Mouse (Mus musculus) thymus, postnatal 4 days (tissue): Measurements from ENCODE around the gene Rabgap1.

Experiments
- DNase-seq: peaks from one replicate; pipeline ENCODE4 v3.0.0; 2021

Gene Rabgap1

DNA sequence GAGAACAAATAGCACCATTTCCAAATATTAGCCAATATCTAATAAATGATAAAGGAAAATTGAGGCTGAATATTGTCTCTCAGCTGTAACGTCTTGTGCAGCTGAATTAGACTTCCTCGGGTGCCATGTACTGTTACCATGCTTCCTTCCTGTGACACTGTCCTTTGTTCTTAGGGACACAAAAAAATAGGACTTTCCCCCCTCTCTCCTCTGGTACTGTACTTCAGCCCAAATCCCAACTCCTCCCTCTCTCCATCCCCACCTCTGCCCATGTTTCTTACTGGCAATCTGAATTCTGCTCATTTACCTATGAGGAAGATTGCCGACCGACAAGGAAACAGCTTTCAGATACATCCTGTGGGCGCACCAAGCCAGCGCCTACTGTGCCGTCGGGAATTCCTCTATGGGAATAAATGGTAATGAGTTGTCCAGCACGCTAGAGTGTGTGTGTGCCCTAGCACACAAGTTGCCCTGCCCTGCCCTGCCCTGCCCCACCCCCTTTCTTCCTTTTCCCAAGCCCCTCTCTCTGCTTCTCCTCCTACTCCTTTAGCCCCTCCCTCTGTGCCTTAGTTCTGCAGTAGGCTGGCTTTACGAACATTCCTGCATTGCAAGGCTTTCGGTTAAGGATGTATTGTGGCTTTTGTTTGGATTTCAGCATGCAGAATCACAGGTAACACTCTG is 73.1 kb downstream of the Rabgap1 start, which contains the start of gene Gpr21:
Gene Gpr21, plus strand, starts transcription at position 303 of the 681 bp plus-strand sequence.
- DNase-seq, result no peak

DNA sequence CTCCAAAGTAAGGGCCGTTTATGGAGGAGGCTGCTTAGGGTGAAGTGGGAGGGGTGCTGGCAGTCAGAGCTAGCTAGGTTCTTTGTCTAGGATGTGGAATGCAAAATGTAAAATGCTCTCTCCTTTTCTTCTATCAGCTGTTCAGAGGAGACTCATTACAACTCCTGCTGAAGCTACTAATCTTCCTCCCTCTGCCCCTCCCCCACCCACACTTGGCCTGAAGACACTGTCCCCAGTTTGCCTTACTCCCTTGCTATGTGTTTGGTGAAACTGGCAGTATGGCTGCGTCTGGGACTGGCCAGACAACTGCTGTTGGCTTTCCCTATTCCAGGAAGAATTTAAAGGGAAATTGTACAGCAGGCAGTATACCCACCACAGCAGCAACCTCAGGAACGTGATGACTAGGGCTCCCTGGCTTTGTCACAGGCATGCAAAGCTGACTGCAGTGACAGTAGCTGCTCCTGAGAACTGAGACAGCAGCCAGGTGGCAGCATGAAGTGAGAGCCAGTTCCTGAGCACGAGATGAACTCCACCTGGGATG is 73.9 kb downstream of the Rabgap1 start:
- no peak for DNase-seq

DNA sequence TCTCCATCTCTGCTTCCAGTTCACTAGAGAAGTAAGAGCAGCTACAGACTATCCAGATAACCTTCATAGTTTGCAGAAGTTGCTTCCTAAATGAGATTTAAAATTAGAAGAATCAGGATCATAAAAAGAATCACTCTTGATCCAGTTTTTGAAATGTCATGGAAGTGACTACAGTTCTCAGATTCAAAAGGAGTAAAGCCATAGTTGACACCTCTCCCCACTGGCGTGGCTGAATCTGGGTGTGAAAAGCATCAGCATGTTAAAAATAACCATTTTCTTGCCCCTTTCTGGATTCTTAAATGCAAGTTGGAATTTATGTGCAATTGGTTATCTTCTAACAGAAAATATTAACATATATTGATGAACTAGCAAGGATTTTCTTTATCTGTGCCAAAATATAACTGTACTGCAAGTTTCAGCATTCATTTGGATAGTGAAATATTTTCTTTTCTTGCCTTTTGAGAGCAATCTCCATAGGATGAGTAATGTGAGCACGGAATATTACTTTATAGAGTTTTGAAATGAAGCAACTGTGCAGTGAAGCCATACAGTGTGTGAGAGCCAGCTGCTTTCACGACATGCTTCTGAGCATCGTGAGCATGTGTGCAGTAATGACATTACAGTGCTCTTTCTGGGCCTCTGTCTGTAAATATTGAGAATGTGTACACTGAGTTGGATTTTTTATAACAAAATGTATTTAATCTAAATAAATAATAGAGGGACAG is 75.6 kb downstream of the Rabgap1 start:
- no peak for DNase-seq

DNA sequence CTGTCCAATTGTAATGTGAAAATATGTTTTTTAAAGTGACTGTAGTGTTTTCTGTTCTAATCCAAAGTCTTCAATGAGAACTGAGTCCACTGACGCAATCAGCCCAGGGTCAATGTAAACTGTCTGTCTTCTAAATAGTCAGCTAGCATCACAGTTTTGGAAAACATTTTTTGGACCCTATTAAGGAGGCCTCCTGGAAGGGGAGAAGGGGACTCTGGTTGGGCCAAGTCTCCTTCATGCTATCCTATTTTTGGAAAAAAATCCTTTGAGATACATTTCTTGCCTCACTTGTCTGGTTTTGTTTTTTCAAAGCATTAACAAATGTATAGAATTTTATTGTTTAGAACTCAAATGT is 76.2 kb downstream of the Rabgap1 start:
- DNase-seq, result no peak

DNA sequence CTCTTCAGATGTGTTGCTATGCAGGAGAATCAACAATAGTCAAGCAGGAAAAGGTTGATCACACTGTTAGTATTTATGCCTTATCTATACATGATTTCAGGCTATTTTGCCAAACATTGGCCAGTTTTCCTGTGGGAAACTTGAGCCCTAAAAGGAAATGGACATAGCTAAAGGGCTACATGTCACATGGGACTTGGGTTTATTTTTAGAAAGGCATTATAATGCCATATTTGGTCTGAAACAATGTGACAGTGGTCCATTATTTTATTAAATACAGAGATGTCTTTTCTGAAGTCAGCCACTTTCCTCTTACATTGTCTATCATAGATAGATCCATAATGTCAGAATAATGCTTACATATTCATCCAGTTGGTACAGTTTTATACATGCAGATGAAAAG is 84.5 kb downstream of the Rabgap1 start:
- DNase-seq, result no peak

DNA sequence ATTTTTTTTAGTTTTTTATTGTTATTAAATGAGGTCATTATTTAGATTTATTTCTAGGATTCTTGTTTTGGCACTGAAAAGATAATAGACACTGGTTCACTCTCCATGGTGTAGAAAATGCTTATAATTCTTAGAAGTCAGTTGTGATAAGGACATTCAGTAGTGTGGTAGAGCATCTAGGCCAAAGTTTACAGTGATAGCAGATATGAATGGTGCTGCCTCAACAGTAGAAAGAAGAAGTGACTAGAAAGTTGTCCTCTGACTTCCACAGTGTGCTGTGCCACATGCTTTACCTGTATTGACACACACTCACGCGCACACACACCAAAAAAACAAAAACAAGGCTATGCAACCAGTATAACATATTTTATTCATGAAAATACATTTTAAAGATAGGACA is 86.3 kb downstream of the Rabgap1 start:
- DNase-seq, result no peak

DNA sequence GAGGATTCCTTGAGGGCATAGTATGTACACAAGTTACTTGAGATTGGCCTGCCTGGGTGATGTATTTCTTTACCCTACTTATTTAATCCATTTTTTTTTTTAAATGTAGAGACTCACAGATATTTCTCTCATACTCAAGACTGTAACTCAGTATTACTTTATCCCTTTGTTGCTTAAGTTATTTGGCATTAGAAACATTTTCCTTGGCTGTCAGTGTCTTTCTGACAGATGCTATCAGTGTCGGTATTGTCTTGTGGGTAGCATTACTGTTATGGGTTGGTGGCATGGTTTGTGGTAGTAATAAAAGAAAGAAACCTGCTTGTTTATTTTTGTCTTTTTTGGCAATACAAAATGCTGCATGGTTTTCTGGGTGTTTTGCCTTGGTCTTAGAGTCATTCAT is 87.7 kb downstream of the Rabgap1 start:
- DNase-seq, result no peak

DNA sequence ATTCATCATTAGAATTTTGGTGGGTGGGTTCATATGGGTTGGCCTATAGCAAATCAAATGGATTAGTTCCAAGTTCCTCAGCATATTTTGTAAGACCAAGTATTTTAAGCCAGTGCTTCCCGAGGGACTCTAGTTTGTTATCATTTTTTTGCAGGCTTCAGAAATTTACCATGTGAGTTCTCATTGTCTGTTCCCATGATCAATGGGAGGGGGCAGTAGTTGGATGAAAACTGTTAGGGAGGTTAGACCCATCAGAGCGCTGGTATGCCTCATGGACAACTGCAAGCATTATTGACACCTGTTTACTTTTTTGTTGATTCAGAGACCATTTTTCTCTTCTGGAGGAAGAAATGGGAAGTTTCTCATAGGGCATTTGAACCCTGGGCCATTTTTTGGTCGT is 88.6 kb downstream of the Rabgap1 start:
- DNase-seq, result no peak

DNA sequence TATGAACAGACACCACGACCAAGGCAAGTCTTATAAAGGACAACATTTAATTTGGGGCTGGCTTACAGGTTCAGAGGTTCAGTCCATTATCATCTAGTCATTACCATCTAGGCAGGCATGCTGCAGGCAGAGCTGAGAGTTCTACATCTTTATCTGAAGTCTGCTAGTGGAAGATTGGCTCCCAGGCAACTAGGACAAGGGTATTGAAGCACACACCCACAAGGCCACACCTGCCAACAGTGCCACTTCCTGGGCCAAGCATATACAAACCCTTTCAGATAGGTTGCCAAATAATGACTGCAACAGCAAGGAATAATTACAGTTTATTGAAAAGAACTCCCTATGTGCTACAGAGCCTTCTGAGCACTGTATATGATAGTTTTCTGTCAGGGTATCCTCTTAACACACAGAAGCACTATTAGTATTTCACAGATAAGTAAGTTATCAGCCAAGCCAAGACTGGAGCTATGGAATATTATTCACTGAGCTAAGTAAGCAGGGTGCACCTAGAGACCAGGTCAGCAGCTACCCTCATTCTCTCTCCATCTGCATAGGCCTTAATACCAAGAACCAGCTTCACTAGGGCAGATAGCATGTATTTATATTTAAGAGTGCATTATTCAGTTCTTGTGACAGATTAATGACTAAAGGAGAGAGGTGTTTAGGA is 106.4 kb downstream of the Rabgap1 start:
- no peak for DNase-seq

DNA sequence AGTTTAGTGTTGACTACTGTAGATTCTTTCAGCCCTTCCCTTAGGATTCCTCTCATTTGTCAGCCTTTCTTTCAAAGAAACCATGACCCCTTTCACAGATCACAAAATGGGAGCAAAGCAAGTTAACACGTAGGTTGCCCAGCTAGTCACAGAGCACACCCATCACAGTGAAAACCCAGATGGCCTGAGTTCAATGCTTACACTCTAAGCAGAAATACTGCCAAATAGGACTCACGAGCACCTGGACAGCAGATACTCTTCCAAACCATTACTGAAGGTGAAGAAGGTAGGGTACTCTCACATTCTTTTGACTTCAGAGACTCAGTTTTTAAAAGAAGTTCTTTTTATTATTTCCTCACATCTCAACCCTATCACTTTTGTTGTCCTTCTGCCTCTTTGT is 113.3 kb downstream of the Rabgap1 start:
- no peak for DNase-seq

DNA sequence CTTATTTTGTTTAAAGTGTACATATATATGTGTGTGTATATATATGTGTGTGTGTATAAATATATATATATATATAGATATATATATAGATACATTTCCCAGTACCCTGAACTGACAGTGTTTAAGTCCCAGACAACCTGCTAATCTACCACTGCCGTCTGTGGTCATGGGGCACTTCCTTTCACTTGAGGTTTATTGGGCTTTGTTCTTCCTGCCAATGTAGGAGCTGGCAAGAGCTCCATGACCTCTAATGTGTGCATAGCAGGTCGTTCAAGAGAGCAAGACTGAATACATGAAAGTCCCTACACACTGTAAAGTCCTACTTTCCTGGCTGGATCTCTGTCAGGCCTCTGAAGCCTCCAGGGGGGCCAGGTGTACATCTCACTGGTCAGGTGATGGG is 122.5 kb downstream of the Rabgap1 start:
- peak; percentile 10 for DNase-seq

DNA sequence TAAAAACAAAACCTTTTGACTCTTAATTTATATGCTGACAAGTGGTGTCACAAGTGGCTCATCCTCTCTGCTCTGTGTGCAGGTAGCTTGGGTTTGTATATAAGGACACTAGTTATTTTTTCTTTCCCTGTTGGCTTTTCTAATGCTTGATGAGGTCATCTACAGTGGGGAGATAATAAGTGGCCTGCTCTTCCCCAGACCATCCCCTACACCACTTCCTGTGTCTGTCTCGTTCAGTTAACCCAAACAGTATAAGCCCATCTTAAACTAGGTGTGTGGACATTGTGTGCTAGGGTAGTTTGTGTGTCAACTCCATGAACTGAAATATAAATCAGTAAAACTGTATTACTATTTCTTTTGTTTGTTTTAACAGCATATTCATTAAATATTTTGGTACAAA is 123.0 kb downstream of the Rabgap1 start:
- DNase-seq, result no peak

DNA sequence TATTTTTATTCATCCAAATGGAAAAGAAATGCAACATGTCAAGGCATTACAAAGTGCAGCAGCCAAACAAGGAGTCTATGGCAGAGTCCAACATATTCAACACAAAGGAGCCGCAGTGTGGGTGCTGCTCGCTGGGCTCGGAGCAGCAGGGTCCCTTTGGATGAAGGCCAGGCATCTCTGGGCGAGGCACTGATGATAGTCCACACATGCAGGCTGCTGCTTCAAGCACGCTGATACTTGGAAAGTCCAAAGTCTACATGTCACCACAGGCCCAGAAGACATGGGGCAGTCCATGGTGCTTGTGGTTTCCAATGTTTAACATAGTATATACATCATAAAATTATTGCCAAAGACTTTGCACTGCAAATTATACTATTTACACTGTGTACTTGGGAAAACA is 126.8 kb downstream of the Rabgap1 start:
- DNase-seq, result no peak

DNA sequence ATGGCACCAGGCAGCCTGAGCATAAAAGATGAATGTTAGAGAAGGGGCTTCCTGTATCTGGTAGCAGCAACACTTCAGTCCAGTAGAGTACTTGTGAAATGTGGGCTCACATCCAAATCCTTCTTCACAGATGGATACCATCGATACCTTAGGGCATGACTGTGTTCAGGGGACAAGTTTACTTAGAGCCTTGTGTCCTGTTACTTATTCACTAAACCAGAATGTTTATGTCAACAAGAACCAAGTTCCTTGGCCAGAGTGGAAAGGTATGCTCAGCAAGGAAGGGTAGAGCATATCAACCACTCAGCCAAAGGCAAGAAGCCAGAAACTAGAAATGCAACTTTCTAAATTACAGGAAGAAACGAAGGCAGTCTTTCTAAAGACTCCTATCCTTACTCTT is 127.6 kb downstream of the Rabgap1 start:
- no peak for DNase-seq

DNA sequence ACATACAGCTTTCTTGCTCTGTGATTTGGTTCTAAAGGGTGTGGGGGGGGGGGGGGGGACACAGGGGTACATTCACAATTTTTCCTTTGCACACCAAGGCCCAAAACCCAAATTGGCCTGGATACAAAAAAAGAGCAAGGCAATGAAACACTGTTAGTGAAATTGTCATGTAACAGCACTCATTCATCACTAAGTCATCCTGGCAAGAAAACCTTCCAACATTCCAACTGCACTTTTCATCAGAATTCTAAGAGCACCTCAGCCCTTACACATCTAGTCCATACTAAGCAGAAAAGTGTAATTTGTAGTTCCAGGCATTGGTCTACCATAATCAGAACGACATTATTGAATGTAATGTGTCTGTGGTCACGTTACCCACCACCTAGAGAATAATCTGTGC is 129.1 kb downstream of the Rabgap1 start:
- no peak for DNase-seq

DNA sequence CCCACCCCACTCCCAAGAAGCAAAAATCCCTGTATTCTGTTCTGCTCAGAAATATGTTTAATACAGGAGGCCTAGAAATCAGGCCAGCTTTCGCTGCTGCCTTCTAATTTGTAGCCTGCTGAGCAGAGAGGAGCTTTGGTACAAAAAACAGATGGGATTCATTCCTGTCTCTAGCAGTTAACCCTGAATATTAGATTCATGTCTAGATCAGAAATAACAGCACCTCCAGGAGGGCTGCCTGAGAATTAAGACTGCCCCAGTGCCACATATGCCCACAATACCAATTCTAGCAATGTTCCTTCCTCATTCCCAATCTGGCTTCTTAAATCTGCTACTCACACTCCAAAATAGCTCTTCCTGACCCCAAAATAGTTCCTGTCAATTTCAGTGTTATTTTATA is 133.6 kb downstream of the Rabgap1 start:
- DNase-seq, result no peak

DNA sequence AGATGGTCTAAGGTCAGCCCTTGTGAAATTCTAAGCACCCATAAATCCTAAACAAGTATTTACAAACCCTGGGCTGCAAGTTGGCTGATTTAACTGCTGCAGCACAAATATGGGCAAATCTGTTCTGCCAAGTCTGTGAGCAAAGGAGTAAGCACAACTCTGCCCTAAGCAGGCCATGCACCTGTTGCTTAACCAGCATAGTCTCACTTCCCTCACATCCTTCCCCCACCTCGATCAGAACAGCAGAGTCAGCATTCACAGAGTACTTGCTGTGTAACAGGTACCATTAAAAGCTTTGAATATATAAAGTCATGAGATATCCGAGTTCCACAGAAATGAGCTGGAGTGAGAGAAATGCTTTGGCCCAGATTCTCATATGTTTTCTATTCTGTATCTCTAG is 135.1 kb downstream of the Rabgap1 start:
- no peak for DNase-seq

DNA sequence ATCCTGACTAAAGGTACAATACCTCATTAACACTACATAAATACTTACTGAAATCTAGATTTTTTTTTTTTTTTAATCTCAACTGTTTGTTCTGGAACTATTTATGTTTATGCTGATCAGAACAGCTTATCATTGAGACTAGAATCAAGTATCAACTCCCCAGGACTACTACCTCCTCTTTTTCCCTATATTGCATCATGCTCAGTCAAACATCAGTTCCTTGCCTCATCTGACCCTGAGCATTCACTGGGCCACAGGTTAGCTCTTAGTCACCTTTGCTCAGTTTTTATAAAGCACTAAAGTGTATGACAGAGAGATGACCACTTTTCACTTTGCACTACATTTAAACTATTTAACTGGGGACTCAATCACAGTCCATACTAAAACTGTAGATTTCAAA is 144.8 kb downstream of the Rabgap1 start:
- DNase-seq, result no peak
